Mouse (Mus musculus) megakaryocyte, embryonic 14.5 days (primary cell): ENCODE results near the gene H60b. TPM values are rescaled to one million over a fixed set of nuclear protein-coding genes. Genes with fewer than 3 reads are reported as not detected.
"Not testable (repeated sequence)": the region's sequence is repeated elsewhere in the genome, so short reads cannot be mapped to it uniquely, and the experiment has no call there.

ENCODE experiments used
- H3K27me3 ChIP-seq: replicated peaks from 2 replicates; pipeline ENCODE3; 2012; ENCODE audit warnings: inconsistent platforms
- H3K36me3 ChIP-seq: replicated peaks from 2 replicates; pipeline ENCODE3; 2012; ENCODE audit warnings: low read length, inconsistent platforms, mixed read lengths
- H3K4me1 ChIP-seq: 2 replicates; pipeline ENCODE4 v1.6.1; 2012; ENCODE audit warnings: inconsistent platforms
- H3K4me3 ChIP-seq: replicated peaks from 2 replicates; pipeline ENCODE3; 2012; ENCODE audit warnings: moderate library complexity, mild to moderate bottlenecking, inconsistent platforms
- H3K9me3 ChIP-seq: 2 replicates; pipeline ENCODE4 v1.6.1; 2012; ENCODE audit warnings: inconsistent platforms
- FLI1 ChIP-seq: IDR thresholded peaks from 2 replicates; pipeline ENCODE4 v1.6.1; 2012; ENCODE audit warnings: low read length, inconsistent platforms, mixed read lengths
- GATA1 ChIP-seq: IDR thresholded peaks from 3 replicates; pipeline ENCODE4 v1.6.1; 2012; ENCODE audit warnings: mixed read lengths, low read length, inconsistent platforms, borderline replicate concordance
- polyA plus RNA-seq: library from polyadenylated mRNA; stranded (reverse); fragments of >175 nt; gene quantifications from 2 replicates; pipeline ENCODE4 v1.2.3, GENCODE M21; 2012; ENCODE audit warnings: low replicate concordance; ENCODE audit not compliant: insufficient read depth

The H60b gene
- polyA plus RNA-seq, 1 experiment: not detected

DNA sequence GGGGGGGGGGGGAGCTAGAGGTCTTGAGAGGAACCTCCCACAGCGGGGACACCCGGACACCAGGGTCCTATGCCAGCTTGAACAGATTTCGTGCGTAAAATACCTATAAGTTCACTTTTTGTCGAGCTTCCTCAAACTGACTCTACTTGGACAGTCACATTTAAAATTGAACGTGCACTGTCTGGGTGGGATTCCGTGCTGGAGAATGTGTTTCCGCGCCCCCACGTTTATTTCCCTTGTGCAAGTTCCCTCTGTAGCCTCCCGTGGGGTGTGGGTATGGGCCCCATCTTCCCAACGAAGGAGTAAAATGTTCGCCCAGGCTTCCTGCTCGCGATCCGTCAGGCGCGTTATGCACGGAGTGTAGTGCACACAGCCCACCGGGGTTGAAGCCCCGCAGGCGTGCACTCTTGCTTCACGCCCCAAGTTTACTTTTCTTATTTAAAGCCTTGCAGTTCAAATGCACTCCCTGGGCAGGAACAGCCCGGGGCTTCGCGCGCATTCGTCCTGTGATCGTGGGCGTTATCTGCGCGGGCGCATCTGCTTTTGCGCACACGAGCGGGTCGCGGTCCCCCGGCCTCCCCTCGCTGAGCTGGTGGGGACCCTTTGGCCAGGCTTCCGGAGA, 115.4 kb downstream of the H60b start:
- peaks cover 16% of the 10 kb centered on the region for H3K27me3 ChIP-seq
- TF ChIP-seq FLI1: no peak
- H3K9me3 ChIP-seq: no peaks in the 10 kb centered on the region
- H3K4me3 ChIP-seq: peak overlapping the region; percentile 87
- peaks cover 17% of the 10 kb centered on the region for H3K4me1 ChIP-seq
- H3K36me3 ChIP-seq: no peaks in the 10 kb centered on the region

DNA sequence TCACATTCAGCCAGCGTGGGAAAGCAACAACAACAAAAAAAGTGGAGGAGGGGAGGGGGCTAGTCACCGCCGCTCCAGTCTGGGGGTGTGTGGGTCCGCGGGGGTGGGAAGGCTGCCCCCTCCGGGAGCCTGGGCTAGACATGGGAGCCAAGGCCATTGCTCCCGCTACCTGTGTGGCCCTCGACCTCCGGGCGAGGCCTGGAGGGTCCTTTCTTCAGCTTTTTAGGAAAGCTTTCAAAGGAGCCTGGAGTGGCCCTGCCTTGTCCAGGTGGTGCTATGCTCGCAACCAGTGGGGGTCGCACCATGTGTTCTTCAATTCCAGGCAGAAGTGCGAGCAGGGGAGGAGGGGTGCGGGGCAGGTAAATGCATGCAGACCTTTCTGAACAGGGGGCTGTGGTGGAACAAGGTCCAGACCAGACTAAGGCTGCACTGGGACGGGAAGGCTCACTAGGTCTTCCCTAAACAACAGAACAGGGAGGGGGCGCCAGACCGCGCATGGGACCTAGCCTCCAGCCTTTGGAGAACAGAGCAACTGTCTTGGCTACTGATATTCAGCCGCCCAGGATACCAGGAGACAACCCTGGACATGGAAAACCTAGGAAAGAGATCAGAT, 116.2 kb downstream of the H60b start:
- no peaks in the 10 kb centered on the region for H3K9me3 ChIP-seq
- peaks cover 16% of the 10 kb centered on the region for H3K27me3 ChIP-seq
- H3K4me3 ChIP-seq: peak overlapping the region; percentile 87
- H3K4me1 ChIP-seq: peaks cover 17% of the 10 kb centered on the region
- H3K36me3 ChIP-seq: no peaks in the 10 kb centered on the region
- no peak for TF ChIP-seq FLI1
- TF ChIP-seq GATA1: no peak

GRCm38 (mm10) chr10:22278468-22278867, 120.1 kb downstream of the H60b start:
- H3K4me3 ChIP-seq, H3K9me3 ChIP-seq, H3K36me3 ChIP-seq: not testable (repeated sequence)
- Histone ChIP-seq H3K4me1 (peaks cover 28% of the 10 kb centered on the region), H3K27me3 (peaks cover 20% of the 10 kb centered on the region)

- Histone ChIP-seq H3K36me3 (peaks cover 25% of the 10 kb centered on the region), H3K4me3 (peak overlapping the region; percentile 73), H3K9me3 (no peaks in the 10 kb centered on the region), H3K27me3 (peaks cover 12% of the 10 kb centered on the region), H3K4me1 (peaks cover 29% of the 10 kb centered on the region)
- TF ChIP-seq FLI1 (no peak), GATA1 (no peak)
Observed at GRCm38 (mm10) chr10:22282816-22283215, 124.4 kb downstream of the H60b start.

GRCm38 (mm10) chr10:22295676-22296075, 137.3 kb downstream of the H60b start:
- H3K4me1 ChIP-seq: peaks cover 42% of the 10 kb centered on the region
- H3K9me3 ChIP-seq: no peaks in the 10 kb centered on the region
- TF ChIP-seq FLI1: no peak; the same call in 1 of the 2 replicates
- no peak for TF ChIP-seq GATA1
- peaks cover 35% of the 10 kb centered on the region for H3K36me3 ChIP-seq
- H3K4me3 ChIP-seq: no peak overlapping the region
- no peaks in the 10 kb centered on the region for H3K27me3 ChIP-seq

DNA sequence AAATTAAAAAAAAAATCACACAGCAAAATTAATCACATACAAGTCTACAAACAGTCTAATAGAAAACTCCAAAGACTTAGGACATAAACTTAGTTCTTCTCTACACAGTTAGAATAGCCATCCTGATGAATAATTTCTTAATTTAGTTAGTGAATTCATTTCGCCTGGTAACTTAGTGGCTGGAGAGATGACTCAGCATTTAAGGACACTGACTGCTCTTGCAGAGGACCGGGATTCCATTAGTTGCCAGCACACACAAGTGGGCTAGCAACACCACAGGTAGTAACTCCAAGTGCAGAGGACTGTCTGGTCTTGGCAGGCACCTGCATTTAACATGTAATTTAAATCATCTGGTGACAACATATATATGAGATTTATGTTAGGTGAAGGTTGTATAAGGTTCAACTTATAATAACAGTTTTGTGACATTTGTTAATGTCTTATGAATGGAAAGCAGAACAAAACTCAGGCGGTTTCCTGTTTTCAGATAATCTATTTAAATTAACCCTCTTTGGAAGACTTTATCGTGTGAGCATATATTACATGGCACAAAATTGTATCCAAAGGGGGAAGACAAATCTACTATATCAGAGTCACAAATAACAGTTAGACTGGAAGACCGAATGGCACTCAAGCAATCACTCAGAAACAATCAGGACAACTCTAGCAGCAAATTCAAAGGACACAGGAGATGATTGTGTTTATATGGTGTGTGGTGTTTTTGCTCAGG, 138.8 kb downstream of the H60b start:
- peaks cover 57% of the 10 kb centered on the region for H3K4me1 ChIP-seq
- H3K9me3 ChIP-seq: no peaks in the 10 kb centered on the region
- no peak overlapping the region for H3K4me3 ChIP-seq
- TF ChIP-seq GATA1 (no peak), FLI1 (no peak)
- H3K27me3 ChIP-seq: no peaks in the 10 kb centered on the region
- peaks cover 31% of the 10 kb centered on the region for H3K36me3 ChIP-seq

- H3K4me3 ChIP-seq: no peak overlapping the region
- no peak for TF ChIP-seq FLI1
- no peak for TF ChIP-seq GATA1
- H3K4me1 ChIP-seq: peaks cover 64% of the 10 kb centered on the region
- no peaks in the 10 kb centered on the region for H3K9me3 ChIP-seq
- peaks cover 31% of the 10 kb centered on the region for H3K36me3 ChIP-seq
- H3K27me3 ChIP-seq: no peaks in the 10 kb centered on the region
Observed at GRCm38 (mm10) chr10:22297766-22298461, 139.5 kb downstream of the H60b start.

DNA sequence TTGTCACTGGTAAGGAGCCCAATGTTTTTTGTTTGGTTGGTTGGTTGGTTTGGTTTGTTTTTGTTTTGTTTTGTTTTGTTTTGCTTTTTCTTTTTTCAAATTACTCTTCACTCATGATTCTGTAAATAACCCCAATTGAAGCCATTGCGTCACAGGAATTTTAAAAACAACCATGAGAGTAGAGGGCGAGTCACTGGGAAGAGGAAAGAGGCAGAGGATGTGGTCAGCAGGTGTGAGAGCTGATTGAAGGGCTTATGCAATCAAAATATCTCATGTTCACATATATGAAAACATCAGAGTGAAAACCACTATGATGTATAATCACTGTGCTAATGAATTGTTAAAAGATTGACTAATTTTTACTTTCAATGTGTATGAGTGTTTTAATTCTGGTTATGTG, 140.9 kb downstream of the H60b start:
- no peaks in the 10 kb centered on the region for H3K27me3 ChIP-seq
- H3K9me3 ChIP-seq: no peaks in the 10 kb centered on the region
- TF ChIP-seq FLI1: no peak
- no peak for TF ChIP-seq GATA1
- peaks cover 20% of the 10 kb centered on the region for H3K36me3 ChIP-seq
- H3K4me1 ChIP-seq: peaks cover 66% of the 10 kb centered on the region
- H3K4me3 ChIP-seq: no peak overlapping the region

DNA sequence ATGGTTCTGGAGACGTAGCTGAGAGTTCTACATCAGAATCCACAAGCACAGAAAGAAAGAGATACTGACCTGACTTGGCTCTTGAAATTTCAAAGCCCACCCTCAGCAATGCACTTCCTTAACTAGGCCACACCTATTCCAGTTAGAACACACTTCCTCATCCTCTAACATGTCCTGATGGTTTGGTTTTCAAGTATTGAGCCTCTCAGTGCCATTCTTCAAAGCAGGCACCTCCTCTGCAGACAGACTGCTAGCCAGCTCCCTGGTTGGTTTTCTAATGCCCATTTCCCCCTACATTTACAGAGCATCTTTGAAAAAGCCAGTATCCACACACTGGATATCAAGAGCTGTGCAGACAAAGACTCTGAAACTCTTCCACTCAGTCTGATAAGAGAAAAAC, 143.3 kb downstream of the H60b start:
- Histone ChIP-seq H3K9me3 (no peaks in the 10 kb centered on the region), H3K4me1 (peaks cover 76% of the 10 kb centered on the region), H3K27me3 (no peaks in the 10 kb centered on the region), H3K36me3 (peaks cover 10% of the 10 kb centered on the region), H3K4me3 (peak overlapping the region; percentile 82)
- TF ChIP-seq FLI1 (no peak), GATA1 (no peak)
